Mouse (Mus musculus) cortical plate, adult 2 months (tissue): ENCODE data around the gene Cyp2j7.
"Not testable (repeated sequence)": the region's sequence is repeated elsewhere in the genome, so short reads cannot be mapped to it uniquely, and the experiment has no call there.

ENCODE experiments used
- CTCF ChIP-seq: fragments of 200-500 bp; IDR thresholded peaks from 2 replicates; pipeline ENCODE4 v1.5.1; 2011; ENCODE audit warnings: mild to moderate bottlenecking, control low read depth, low read length; ENCODE audit not compliant: insufficient read depth; ENCODE audit errors: extremely low read depth
- POLR2A ChIP-seq: fragments of 200-500 bp; IDR thresholded peaks from 2 replicates; pipeline ENCODE4 v1.6.1; 2011; ENCODE audit warnings: mild to moderate bottlenecking, low read length, control low read depth; ENCODE audit not compliant: insufficient read depth; ENCODE audit errors: extremely low read depth

- TF ChIP-seq POLR2A, CTCF: not testable (repeated sequence)
Observed at GRCm38 (mm10) chr4:96184716-96185115, 51.7 kb downstream of the Cyp2j7 start.
